Mouse (Mus musculus) gastrocnemius, adult 2 months (tissue): ENCODE measurements around the gene Atg7. TPM values are rescaled to one million over a fixed set of nuclear protein-coding genes. Genes with fewer than 3 reads are reported as not detected.

Experiments used
- DNase-seq: peaks from one replicate; pipeline ENCODE4 v3.0.0; 2022
- H3K27ac ChIP-seq: fragments of 200-600 bp; 2 replicates; pipeline ENCODE4 v1.8.1; 2022; ENCODE audit warnings: mild to moderate bottlenecking
- H3K4me3 ChIP-seq: fragments of 200-600 bp; 2 replicates; pipeline ENCODE4 v1.8.1; 2022; ENCODE audit warnings: mild to moderate bottlenecking, moderate library complexity
- CTCF ChIP-seq: fragments of 200-600 bp; IDR thresholded peaks from 2 replicates; pipeline ENCODE4 v1.8.1; 2022; ENCODE audit warnings: antibody characterized with exemption, mild to moderate bottlenecking, moderate library complexity
- intact Hi-C: fragments of 180-260 bp; cut with DNase I; formaldehyde crosslinking; loops from one replicate; pipeline ENCODE4 v1.15.1; 2025
- total RNA-seq, 2 experiments: library from RNA; stranded (reverse); gene quantifications; 2 replicates each; pipeline ENCODE4 v1.2.3; 2021

The Atg7 gene
- total RNA-seq, 2 experiments from 2014 or later = 9.6 to 11.5 TPM

DNA sequence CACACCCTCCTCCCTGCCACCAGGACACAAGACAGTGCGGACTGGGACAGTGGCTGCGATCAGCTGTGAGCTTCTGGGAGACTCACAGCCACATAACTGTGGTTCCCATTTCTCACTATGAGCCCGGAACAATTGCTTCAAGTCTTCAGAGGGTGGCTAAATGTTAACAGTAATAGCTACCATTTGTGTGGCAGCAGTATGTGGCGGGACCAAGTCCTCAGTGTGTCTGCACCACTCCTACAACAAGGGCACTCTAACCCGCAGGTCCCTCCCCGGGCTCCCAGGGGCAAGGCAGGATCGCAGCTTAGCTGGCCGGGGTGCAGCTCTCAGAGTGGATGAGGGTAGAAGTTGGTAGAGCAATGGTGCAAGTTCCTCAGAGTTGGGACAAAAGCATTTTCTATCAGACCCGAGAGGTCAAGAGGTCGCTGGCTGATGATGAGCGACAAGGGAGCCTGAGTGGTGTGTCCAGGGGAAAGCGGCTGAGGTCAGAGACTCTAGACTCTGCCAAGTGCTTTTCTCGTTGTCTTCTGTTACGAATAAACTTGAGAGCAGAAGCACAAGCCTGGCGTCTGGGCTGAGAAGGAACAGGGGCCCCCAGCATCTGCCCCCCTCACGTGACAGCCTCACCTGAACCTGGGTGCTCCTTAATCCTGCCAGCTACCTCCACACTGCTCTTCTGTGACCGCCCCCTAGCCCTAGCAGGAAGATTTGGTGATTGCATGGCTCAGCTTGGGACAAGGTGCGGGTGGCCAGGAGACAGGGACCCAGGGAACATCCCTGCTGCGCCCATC is 231.4 kb downstream of the Atg7 start:
- intact Hi-C loops = loop anchor here (2.0 kb wide), 1 partner anchor 46 kb away; no protein-coding TSS in a partner anchor
- H3K4me3 ChIP-seq = peak overlapping the region; percentile 74
- no peak for TF ChIP-seq CTCF
- DNase-seq = peak; percentile 74
- H3K27ac ChIP-seq = peak overlapping the region; percentile 91

DNA sequence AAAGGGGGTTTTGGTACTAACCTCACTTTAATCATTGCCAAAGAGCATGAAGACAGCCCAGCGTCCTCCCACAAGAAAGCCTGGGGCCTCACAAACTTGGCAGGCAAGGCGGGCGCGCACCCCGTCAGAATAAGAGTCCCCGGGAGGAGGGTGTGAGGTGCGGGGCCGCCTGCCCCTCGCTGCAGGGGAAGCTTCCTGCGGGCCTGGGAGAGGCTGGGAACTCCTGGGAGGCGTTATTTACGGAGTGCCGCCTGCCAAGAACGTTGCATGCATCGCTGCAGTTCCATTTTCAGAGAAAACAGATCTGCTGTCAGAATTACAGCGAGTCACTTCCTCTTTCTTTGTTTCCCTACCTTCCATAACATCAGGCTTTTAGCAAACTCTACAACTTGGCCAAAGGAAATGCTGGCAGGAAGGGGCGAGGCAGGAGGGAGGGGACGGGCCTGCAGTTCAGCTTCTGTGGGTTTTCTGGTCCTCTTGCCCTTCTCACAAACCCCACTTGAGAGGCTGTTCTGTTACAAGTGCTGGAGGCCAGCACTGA is 232.2 kb downstream of the Atg7 start:
- H3K27ac ChIP-seq = peak overlapping the region; percentile 91
- DNase-seq = peak; percentile 95
- intact Hi-C loops = loop anchor here (2.0 kb wide), 1 partner anchor 46 kb away; no protein-coding TSS in a partner anchor
- no peak for TF ChIP-seq CTCF
- H3K4me3 ChIP-seq = peak overlapping the region; percentile 74

DNA sequence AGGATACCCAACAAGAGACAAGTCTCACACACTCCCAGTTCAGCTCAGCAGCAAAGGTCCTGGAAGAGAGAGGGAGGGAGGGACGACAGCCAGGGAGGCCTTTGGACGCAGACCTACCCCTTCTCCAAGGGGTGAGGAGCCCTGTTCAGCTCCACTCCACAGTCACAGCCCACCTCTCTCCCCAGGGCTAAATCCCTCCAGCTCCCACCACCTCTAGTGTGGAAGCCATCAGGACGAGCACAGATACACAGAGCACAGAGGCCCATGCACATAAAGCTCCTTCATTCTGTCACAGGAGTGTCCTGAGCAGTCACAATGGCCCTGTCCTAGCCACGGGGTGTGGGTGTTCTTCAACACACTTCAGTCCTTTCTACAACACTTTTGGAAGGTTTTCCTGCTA is 233.1 kb downstream of the Atg7 start:
- intact Hi-C loops = no loop called here
- TF ChIP-seq CTCF = no peak
- no peak for DNase-seq
- Histone ChIP-seq H3K27ac (peak overlapping the region; percentile 91), H3K4me3 (peak overlapping the region; percentile 74)

DNA sequence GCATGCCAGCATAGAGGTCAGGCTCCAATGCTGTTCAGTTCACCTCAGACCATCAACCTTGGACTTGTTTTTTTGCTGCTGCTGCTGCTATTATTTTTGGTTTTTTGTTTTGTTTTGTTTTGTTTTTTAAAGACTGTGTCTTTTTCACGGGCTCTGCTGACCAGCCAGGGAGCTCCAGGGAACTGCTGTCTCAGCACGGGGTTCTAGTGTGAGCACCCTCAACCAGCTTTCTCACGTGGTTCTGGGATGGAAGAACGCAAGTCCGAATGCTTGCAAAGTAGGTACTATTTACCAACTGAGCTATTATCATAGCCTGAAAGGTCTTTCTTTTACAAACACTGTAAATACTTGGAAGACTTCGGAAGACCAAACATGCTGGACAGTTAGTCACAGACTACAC is 233.6 kb downstream of the Atg7 start:
- DNase-seq = no peak
- peak overlapping the region; percentile 91 for H3K27ac ChIP-seq
- no peak for TF ChIP-seq CTCF
- intact Hi-C loops = no loop called here
- H3K4me3 ChIP-seq = no peak overlapping the region

DNA sequence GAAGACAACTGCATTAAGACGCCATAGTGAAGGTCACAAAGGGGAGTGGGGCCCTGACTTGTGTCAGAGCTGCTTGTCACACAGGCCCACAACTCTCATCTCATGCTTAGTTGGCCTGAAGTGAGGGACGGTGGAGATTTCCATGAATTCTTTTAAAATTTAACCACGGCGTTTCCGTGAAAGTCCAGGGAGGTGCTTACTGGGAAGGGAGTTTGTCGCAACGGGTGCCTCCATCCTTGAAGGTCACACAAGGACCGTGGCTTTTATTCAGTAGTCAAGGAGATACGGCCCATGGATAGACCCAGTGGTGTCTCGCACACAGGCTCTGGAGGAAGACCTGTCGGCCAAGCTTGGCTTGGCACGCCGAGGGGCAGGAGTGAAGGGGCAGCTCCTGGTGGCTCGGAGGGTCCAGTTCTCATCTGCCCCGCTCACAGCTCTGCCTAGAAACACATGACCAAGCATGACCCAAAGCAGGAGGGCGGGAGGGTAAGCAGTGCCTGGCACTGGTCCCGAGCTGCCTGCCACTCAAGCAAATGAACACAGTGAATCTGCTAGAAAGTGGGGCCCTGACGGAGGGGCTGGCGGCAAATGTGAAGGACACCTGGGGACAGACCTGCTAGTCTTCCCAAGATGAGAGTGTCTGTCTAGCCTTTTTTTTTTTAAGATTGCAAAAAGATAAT is 236.1 kb downstream of the Atg7 start:
- DNase-seq = peak; percentile 42
- no peak overlapping the region for H3K4me3 ChIP-seq
- TF ChIP-seq CTCF = no peak
- intact Hi-C loops = no loop called here
- H3K27ac ChIP-seq = peak overlapping the region; percentile 44

DNA sequence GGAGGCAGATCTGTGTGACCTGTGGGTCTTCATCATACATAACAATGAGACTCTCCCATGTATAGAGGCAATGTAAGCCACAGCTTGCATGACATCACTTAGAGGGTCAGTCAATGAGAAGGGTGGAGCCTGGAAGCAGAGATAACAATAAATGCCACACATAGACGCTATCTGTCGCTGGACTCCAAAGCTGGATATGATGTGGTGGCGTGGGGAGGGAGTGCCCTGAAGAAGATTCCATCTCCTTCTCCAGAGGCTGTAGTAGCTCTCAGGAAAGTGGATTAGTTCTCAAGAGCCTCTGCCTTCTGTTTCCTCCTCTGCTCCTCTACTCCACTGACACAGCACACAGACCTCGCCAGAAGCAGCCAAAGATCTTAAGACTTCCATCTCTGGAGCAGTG is 237.9 kb downstream of the Atg7 start:
- no peak for DNase-seq
- Histone ChIP-seq H3K27ac (peak overlapping the region; percentile 80), H3K4me3 (no peak overlapping the region)
- TF ChIP-seq CTCF = no peak
- intact Hi-C loops = no loop called here

DNA sequence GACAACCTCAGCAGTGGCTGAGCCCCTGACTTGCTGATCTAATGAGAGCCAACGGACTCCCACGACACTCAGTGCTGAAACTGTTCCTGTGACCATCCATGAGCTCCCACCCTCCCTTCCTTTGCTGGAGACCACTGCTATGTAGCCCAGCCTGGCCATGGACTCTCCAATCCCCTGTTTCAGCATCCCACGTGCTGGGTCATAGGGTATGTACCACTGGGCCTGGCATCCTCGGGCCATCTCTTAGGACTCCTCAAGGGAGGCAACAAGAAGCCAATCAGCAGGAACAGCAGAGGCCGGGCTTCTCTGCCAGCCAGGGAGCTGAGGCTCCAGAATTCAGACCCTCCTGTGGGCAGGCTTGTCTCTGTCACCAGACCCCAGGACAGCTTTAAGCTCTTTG is 239.3 kb downstream of the Atg7 start:
- Histone ChIP-seq H3K4me3 (no peak overlapping the region), H3K27ac (peak overlapping the region; percentile 80)
- no peak for TF ChIP-seq CTCF
- intact Hi-C loops = no loop called here
- no peak for DNase-seq

DNA sequence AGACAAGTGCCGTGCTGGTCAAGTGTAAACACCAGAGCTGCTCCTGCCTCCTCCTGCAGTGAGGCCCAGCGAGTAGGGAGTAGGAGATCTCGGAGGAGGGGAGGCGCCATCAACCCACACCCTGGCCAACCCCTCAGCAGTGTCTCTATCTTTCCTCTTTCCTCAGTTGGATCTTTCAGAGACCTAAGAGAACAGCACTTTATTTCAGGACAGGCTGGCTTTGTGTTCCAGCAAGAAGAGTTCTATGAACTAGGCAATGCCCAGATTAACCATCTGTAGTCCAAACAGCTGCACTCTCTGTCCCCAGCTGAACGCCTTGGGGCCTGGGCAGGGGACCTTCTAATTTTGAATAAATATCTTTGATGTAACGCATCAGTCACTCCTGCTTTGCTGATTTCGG is 239.8 kb downstream of the Atg7 start:
- Histone ChIP-seq H3K27ac (peak overlapping the region; percentile 80), H3K4me3 (no peak overlapping the region)
- DNase-seq = no peak
- intact Hi-C loops = no loop called here
- no peak for TF ChIP-seq CTCF

DNA sequence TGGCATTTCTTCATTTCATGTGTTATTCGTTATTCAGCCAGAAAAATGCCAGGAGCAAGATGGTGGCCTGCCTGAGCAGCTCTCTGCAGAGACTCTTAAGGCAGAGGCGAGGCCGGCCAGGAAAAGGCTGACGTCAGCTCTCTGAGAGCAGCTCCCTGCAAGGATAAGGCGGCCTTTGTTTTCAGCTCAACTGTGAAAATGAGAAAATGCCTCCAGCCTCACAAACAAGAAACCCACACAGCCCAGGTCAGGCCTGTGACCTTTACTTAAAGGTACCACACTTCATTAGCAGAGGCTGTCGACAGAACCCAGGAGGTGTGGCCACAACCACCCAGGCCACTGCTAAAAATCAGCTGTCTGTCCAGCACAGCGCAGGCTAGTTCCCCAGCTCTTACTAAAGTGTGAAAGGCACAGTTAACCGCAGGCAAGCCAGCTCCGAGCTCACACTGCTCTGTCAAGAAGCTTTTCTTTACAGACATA is 240.4 kb downstream of the Atg7 start:
- DNase-seq = peak; percentile 74
- no peak for TF ChIP-seq CTCF
- intact Hi-C loops = no loop called here
- Histone ChIP-seq H3K4me3 (peak overlapping the region; percentile 43), H3K27ac (peak overlapping the region; percentile 80)

DNA sequence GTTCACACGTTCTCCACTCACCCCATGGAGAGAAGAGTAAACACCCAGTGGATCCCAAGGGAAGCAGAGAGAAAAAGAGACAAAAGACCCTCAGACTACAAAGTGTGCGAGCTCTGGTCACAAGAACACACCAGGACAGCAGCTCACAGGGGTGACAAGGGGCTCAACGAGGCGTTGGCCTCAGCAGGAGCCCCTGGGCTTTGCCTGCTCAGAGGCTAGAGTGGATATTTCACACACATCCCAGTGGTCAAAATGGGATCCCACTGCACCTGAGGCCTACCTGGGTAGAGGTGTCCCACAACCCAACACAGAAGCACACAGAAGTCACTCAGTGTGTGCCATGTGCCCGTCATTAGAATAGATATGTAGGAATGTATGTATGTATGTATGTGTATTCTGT is 242.2 kb downstream of the Atg7 start:
- H3K4me3 ChIP-seq = no peak overlapping the region
- intact Hi-C loops = no loop called here
- peak overlapping the region; percentile 80 for H3K27ac ChIP-seq
- no peak for TF ChIP-seq CTCF
- no peak for DNase-seq

DNA sequence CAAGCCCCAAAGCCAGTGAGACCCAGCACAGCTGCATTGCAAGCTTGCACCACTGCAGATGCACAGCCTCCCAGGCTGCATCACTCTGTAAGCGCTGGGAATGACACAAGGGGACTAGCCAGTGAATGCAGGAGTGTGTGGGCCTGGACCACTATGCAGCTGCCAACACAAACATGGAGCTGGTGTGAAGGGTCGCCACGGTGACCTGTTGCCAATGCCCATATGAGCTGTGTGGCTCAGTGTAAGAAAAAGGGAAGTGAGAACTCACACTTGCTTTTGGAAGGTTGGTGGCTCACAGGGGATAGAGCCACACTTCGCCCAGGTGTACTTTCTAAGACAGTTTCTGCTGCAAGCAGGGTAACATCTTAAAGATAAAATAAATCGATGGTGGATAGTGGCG is 243.1 kb downstream of the Atg7 start:
- peak overlapping the region; percentile 86 for H3K27ac ChIP-seq
- DNase-seq = no peak
- intact Hi-C loops = no loop called here
- H3K4me3 ChIP-seq = peak overlapping the region; percentile 6; the same call in 1 of the 2 replicates
- TF ChIP-seq CTCF = no peak

DNA sequence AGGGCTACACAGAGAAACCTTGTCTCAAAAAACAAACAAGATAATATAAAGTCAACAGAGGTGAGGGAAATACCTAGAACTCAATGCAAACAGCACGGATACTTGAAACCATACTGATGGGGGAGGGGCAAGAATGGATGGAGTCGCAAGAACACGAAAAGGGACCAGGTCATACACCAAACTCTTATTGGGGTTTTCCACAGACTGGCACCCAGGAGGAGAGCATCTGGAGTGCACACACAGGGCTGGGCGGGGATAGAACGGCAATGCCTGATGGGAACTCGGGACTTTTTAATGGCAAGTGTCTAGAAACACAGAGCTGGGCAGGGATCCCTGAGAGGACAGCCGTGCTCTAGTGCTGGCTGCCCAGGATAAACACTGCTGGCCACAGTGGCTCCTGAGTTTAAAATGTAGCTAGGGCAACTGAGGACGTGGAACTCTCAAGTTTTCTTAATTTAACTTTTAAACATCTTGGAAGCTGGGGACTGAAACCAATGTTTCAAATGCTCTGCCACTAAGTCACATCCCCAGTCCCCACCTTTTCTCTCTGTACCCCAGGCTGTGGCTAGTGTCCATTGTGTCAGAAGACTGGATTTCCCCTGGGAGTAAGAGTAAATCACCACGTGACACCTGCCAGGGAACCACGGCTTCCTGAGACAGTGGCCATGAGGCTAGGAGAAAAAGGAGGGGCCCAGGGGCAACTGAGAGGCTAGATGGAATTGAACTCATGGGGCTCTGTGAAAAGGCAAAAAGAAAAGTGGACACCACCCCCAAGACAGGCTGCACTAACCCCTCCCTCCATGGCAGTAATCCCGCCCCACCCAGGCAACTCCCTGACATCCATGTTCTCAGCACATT is 243.8 kb downstream of the Atg7 start:
- peak; percentile 64 for DNase-seq
- peak overlapping the region; percentile 86 for H3K27ac ChIP-seq
- no peak for TF ChIP-seq CTCF
- intact Hi-C loops = no loop called here
- H3K4me3 ChIP-seq = peak overlapping the region; percentile 21
